Mouse (Mus musculus): ENCODE measurements around the gene Efna2.

DNA sequence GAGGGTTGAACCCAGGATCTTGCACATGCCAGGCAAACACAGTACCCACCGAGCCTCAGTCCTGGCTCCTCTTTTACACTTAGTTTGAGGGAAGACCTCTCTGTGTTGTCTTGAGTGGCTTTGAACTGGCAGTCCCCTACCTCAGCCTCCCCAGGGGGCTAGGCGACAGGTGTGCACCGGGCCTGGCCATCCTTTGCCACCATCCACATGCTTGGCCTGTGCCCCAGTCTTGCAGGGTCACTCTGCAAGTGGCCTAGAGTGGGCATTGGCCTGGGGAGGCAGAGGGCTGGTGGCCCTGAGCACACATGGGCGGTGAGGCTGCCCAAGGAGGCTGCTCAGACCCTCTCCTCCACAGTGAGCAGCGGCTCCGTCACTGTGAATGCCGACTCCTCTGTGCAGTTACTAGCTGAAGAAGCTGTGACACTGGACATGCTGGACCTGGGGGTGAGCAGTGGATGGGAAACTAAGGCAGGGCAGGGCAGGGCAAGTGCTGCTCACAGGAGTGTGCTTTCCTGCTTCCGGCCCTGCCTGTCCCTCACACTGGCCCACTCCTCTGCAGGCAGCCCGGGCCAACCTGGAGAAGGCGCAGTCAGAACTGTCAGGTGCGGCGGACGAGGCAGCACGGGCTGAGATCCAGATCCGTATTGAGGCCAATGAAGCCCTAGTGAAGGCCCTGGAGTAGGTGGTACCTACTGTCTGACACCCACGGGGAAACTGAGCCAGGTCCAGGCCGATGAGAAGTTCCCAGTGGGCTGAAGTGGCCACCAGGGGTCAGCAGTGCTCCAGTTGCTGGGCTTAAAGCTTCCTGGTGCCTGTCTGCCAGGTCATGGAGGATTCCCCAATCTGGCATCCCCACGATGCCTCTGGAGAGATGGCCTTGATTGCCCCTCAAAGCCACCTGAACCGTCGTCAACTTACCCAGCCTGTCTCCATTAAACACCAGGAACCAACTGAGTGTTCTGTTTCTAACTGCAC lies 34.1 kb upstream of the Efna2 start:
- TF ChIP-seq EP300 (optimal IDR thresholded peaks at IDR 0.05) (no peak), CTCF (IDR thresholded peaks at IDR 0.05; ENCODE audit: low read depth) (peak; percentile 89)

All from stomach, postnatal 0 days (tissue).